Mouse (Mus musculus) neural tube, embryonic 11.5 days (tissue): ENCODE data around the gene Dnajc6. TPM values are rescaled to one million over a fixed set of nuclear protein-coding genes. Genes with fewer than 3 reads are reported as not detected.

ENCODE experiments used
- ATAC-seq: fragments of 200-750 bp; cut with Nextera tagmentation; 2 replicates; pipeline ENCODE4 v1.8.0; 2017; ENCODE audit warnings: moderate number of reproducible peaks, mild to moderate bottlenecking, moderate TSS enrichment, moderate library complexity; ENCODE audit not compliant: insufficient read depth, low FRiP score, low TSS enrichment
- DNase-seq: peaks from one replicate; pipeline ENCODE4 v3.0.0-alpha.2; 2015; ENCODE audit warnings: low spot score
- H3K27ac ChIP-seq: fragments of 300-500 bp; sonication (generic); 2 replicates; pipeline ENCODE4 v1.5.1; 2014; ENCODE audit warnings: low read depth, mild to moderate bottlenecking, low read length
- H3K27me3 ChIP-seq: fragments of 300-500 bp; sonication (generic); 2 replicates; pipeline ENCODE4 v1.6.1; 2014; ENCODE audit warnings: mild to moderate bottlenecking, low read length, mixed read lengths; ENCODE audit not compliant: control insufficient read depth, insufficient read depth
- H3K36me3 ChIP-seq: fragments of 300-500 bp; sonication (generic); 2 replicates; pipeline ENCODE4 v1.6.1; 2014; ENCODE audit warnings: mild to moderate bottlenecking, low read length, moderate library complexity, mixed read lengths; ENCODE audit not compliant: control insufficient read depth, insufficient read depth
- H3K4me1 ChIP-seq: fragments of 300-500 bp; sonication (generic); 2 replicates; pipeline ENCODE4 v1.6.1; 2014; ENCODE audit warnings: low read length, mixed read lengths; ENCODE audit not compliant: control insufficient read depth, insufficient read depth
- H3K4me2 ChIP-seq: fragments of 300-500 bp; sonication (generic); 2 replicates; pipeline ENCODE4 v1.6.1; 2014; ENCODE audit warnings: low read depth, mild to moderate bottlenecking, moderate library complexity
- H3K4me3 ChIP-seq: fragments of 300-500 bp; sonication (generic); 2 replicates; pipeline ENCODE4 v1.5.1; 2014; ENCODE audit warnings: low read depth, low read length
- H3K9ac ChIP-seq: fragments of 300-500 bp; sonication (generic); 2 replicates; pipeline ENCODE4 v1.6.1; 2014; ENCODE audit warnings: mild to moderate bottlenecking, low read length
- H3K9me3 ChIP-seq: fragments of 300-500 bp; sonication (generic); 2 replicates; pipeline ENCODE4 v1.6.1; 2016; ENCODE audit warnings: low read length; ENCODE audit not compliant: control insufficient read depth
- WGBS: fragments of 180-500 bp; shearing (Covaris S2); extraction: QIAGEN DNeasy Blood & Tissue Kit; methylation state at CpG from one replicate; pipeline ENCODE4 v1.1.7; 2014; 5-methylcytosine and 5-hydroxymethylcytosine counted together
- polyA plus RNA-seq: library from polyadenylated mRNA; unstranded; fragments of >200 nt; fragmentation: Nextera tagmentation; extraction: Ambion mirVana; gene quantifications from 2 replicates; pipeline ENCODE4 v1.2.1, GENCODE M21; 2014

Dnajc6 gene
- polyA plus RNA-seq, 1 experiment from 2014 or later, result 9.7 TPM

DNA sequence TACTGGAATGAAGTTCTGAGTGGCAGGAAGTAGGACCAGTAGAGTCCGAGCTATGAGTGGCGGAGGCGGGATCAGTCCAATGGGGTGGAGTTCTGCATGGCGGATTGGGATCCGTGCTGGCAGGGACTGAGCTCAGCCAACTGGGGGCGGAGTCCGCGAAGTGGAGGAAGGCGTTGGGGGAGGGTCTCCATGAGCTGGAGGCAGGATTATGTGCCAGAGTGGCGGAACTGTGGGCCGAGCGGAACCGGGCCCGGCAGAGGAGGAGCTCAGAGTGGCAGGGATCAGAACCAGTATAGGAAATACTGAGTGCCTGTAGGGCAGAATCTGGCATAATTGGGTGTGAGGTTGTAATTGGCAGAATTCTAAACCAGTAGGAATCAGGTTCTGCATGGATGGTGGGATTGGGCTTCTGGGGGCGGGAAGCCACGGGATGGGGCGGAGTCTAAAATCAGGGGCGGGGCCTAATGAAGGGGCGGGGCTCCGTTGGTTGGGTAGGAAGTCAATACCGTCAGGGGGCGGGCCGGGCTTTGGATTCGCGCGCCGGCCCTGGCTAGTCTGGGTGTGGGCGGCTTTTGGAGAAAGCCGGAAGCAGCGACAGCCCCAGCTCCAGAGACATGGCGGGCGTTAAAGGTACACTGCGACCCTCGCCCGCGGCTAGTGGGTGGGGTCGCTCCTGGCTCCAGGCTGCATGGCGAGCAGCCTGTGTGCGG, 150.9 kb downstream of the Dnajc6 start, which contains the start of gene Leprot:
TSS of gene Leprot (plus strand) at position 523 of the 710 bp plus-strand sequence.
- peak within 1 kb of the TSS; percentile 64 for H3K4me3 ChIP-seq
- DNase-seq (peak; percentile 98), ATAC-seq (peak; percentile 98)
- H3K27ac ChIP-seq, result peak within 1 kb of the TSS; percentile 86
- H3K4me2 ChIP-seq, result peak within 1 kb of the TSS; percentile 61
- peaks cover 9% of the 10 kb centered on the region; the same call in 1 of the 2 replicates for H3K4me1 ChIP-seq
- peak within 1 kb of the TSS; percentile 88 for H3K9ac ChIP-seq
- under 1% methylated on average over 35 of the region's 39 CpGs for WGBS
- no peaks in the 10 kb centered on the region for H3K9me3 ChIP-seq
- no peaks in the 10 kb centered on the region for H3K36me3 ChIP-seq
- no peaks in the 10 kb centered on the region for H3K27me3 ChIP-seq

DNA sequence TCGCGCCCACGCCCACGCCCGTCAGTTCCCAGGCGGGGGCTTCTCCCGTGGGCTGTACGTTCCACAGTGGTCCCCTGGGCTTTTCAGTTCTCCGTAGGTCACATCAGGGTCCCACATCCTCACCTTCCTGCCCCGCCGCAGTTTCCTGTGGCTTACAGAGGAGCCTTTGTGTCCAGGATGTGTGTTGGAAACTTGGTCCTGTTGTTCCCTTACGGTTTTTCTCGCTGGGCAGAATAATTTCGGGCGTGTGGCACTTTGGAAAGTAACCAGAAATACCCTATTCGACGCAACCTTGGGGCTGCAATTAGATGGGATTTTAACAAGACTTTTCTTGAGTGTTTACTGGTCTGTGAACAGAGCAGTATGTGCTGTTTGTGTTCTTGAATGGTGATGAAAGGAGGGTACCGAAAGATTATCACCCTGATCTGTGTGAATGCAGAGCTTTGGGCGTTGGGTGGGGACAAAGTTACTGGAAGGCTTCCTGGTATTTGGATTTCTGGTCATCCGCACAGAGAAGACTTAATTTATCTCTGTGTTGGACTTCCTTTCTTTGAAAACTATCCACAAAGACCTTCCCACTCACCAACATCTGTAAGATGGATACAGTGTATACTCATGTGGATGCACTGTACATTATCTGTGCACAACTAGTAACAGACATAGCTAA, 151.7 kb downstream of the Dnajc6 start:
- peak overlapping the region; percentile 88 for H3K9ac ChIP-seq
- peaks cover 9% of the 10 kb centered on the region; the same call in 1 of the 2 replicates for H3K4me1 ChIP-seq
- 2% methylated on average over 20 of the region's 20 CpGs for WGBS
- H3K27ac ChIP-seq, result peak overlapping the region; percentile 86
- H3K4me2 ChIP-seq, result peak overlapping the region; percentile 52
- DNase-seq, result no peak
- no peaks in the 10 kb centered on the region for H3K27me3 ChIP-seq
- peak; percentile 20 for ATAC-seq
- no peaks in the 10 kb centered on the region for H3K9me3 ChIP-seq
- peak overlapping the region; percentile 64 for H3K4me3 ChIP-seq
- H3K36me3 ChIP-seq, result no peaks in the 10 kb centered on the region

DNA sequence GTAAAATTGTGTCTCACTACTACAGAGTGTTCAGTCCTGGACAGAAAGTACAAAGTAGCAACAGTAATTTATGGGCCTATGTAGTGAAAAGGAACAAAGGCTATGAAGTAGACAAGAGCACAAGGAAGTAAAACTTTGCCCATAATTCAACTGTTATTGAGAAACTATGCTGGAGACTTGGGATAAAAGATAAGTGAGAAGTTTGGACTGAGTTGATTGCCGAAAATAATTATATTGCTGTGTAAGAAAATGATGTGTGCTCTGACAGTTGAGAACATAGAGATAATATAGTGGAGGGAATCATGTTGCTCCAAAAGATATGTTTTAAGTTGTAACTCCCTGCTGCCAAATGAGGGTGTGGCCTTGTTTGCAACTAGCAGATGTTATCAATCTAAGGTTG, 152.3 kb downstream of the Dnajc6 start:
- H3K9ac ChIP-seq, result peak overlapping the region; percentile 88

DNA sequence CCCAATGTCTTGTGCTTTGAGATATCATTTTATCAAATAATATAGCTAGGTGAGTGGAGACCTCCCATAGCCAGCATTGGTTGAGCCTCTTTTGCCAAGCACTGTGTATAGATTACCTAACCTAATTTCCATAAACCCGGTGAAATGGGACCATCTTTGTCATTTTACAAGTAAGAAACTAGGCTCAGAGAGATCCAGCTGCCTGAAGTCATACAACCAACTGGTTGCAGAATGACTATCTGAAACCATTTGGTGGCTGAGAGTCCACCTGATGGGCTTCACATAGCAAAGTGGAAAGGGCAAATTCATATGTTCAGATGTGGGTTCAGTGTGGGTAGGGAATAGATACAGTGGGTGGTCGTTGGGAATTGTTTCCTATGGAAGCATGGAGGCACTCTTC, 154.5 kb downstream of the Dnajc6 start:
- Histone ChIP-seq H3K27ac (no peak overlapping the region), H3K9ac (no peak overlapping the region), H3K4me1 (peaks cover 9% of the 10 kb centered on the region), H3K9me3 (no peaks in the 10 kb centered on the region), H3K4me3 (no peak overlapping the region), H3K4me2 (no peak overlapping the region), H3K36me3 (no peaks in the 10 kb centered on the region), H3K27me3 (no peaks in the 10 kb centered on the region)
- DNase-seq, result no peak
- no peak for ATAC-seq
- WGBS, result 92% methylated on average over 2 of the region's 2 CpGs

More for the DNA sequence above, 152.3 kb downstream of the Dnajc6 start:
- Histone ChIP-seq H3K4me3 (peak overlapping the region; percentile 64), H3K4me2 (peak overlapping the region; percentile 52), H3K27ac (no peak overlapping the region), H3K9me3 (no peaks in the 10 kb centered on the region), H3K27me3 (no peaks in the 10 kb centered on the region), H3K36me3 (no peaks in the 10 kb centered on the region), H3K4me1 (peaks cover 9% of the 10 kb centered on the region; the same call in 1 of the 2 replicates)
- DNase-seq (no peak), ATAC-seq (no peak)
- WGBS, result 73% methylated on average over 1 of the region's 1 CpGs

DNA sequence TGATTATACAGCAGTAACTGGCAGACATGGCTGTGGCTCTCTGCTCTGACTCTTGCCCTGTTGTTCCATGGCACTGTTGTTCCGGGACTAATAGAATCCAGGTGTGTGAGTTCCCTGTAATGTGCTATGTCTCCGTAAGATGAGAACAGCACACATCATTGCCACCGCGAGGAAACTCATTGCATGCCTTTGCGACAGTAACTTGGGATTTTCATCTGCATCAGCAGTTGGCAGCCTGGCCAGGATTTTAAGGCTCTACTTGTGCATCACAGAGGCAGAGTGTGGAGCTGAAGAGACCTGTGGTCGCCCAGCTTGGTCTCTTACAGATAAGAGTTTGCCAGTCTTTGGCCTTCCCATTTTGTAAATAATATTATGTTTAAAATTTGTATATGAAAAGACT, 157.8 kb downstream of the Dnajc6 start:
- Histone ChIP-seq H3K9ac (no peak overlapping the region), H3K27ac (no peak overlapping the region), H3K36me3 (no peaks in the 10 kb centered on the region), H3K4me3 (no peak overlapping the region), H3K4me2 (no peak overlapping the region), H3K9me3 (no peaks in the 10 kb centered on the region), H3K4me1 (no peaks in the 10 kb centered on the region; the same call in 1 of the 2 replicates), H3K27me3 (no peaks in the 10 kb centered on the region)
- DNase-seq (no peak), ATAC-seq (no peak)
- WGBS, result 68% methylated on average over 6 of the region's 6 CpGs

DNA sequence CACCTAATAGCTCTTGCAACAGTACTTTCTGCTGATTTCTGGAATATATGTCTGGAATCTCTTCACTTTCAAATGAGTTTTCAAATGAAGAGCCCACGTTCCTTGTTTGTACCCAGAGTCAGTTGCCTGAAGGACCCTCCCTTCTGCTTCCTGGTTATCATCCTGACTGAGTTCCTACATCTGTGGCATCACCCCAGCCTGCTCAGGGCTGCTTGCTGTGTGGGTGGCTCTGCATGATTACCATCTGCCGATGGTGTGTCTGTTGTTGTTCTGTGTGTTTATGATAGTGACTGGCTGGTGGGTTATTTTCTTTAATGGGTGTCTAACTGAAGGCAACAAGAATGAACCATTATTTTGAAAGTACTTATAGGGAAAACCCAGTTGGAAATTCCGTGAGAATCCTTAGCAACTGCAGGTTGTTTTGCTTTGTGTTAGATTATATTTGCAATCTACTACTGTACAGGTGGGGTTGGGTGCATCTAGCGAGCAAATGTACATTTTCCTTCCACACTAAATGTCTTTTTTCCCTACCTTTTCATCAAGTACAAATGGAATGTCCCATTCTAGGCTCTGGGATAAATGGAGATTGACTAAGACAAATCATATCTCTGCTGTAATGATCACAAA, 158.5 kb downstream of the Dnajc6 start:
- Histone ChIP-seq H3K27ac (no peak overlapping the region), H3K4me3 (no peak overlapping the region), H3K9me3 (no peaks in the 10 kb centered on the region), H3K4me1 (no peaks in the 10 kb centered on the region; the same call in 1 of the 2 replicates), H3K9ac (no peak overlapping the region), H3K36me3 (no peaks in the 10 kb centered on the region), H3K27me3 (no peaks in the 10 kb centered on the region), H3K4me2 (no peak overlapping the region)
- ATAC-seq (no peak), DNase-seq (no peak)
- 82% methylated on average over 4 of the region's 4 CpGs for WGBS

DNA sequence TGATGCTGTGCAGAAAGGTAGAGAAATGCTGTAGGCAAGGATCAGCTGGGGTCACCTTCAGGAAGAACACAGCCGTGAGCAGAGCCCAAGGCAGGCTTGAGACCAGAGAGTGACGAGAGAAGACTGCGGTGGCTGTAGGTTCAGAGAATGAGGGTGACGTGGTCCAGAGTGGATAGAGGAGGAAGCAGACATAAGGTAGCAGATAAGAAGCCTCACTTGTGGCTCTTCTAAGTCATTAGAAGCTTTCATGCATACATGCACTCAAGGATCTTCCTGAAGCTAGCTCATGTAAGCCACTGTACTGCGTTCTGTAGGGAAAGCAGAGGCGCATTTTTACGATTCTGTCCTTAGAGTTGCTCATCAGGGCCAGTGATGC, 159.0 kb downstream of the Dnajc6 start:
- 94% methylated on average over 7 of the region's 7 CpGs for WGBS
- no peaks in the 10 kb centered on the region for H3K9me3 ChIP-seq
- no peak overlapping the region for H3K9ac ChIP-seq
- H3K36me3 ChIP-seq, result no peaks in the 10 kb centered on the region
- ATAC-seq (no peak), DNase-seq (no peak)
- H3K27me3 ChIP-seq, result no peaks in the 10 kb centered on the region
- no peak overlapping the region for H3K4me2 ChIP-seq
- H3K4me3 ChIP-seq, result no peak overlapping the region
- H3K27ac ChIP-seq, result no peak overlapping the region
- H3K4me1 ChIP-seq, result no peaks in the 10 kb centered on the region; the same call in 1 of the 2 replicates

DNA sequence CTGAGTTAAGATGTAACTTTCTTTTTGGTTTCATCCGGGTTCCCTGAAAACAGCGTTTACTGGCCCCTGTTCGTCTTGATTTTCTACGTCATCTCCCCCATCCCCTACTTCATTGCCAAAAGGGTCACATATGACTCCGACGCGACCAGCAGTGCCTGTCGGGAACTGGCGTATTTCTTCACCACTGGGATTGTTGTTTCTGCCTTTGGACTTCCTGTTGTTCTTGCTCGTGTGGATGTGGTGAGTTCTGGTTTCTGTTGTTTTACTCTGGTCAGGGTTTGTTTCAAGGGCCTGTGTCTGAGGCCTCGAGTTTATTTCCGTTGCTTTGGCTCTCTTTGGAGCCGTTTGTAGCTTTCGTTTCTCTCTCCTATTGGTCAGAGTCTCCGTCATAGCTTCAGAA, 159.6 kb downstream of the Dnajc6 start:
- Histone ChIP-seq H3K9me3 (no peaks in the 10 kb centered on the region), H3K27ac (no peak overlapping the region), H3K27me3 (no peaks in the 10 kb centered on the region), H3K4me2 (no peak overlapping the region), H3K9ac (no peak overlapping the region), H3K4me1 (no peaks in the 10 kb centered on the region; the same call in 1 of the 2 replicates), H3K4me3 (no peak overlapping the region), H3K36me3 (no peaks in the 10 kb centered on the region)
- WGBS, result 87% methylated on average over 15 of the region's 15 CpGs
- DNase-seq (no peak), ATAC-seq (no peak)
